Mouse (Mus musculus): ENCODE measurements at regions not wholly inside any gene's neighbourhood (a gene's known extent, or its start where the extent isn't known, plus 50 kb on each side); places are given as distances from the start of the nearest gene placed in this dataset.

DNA sequence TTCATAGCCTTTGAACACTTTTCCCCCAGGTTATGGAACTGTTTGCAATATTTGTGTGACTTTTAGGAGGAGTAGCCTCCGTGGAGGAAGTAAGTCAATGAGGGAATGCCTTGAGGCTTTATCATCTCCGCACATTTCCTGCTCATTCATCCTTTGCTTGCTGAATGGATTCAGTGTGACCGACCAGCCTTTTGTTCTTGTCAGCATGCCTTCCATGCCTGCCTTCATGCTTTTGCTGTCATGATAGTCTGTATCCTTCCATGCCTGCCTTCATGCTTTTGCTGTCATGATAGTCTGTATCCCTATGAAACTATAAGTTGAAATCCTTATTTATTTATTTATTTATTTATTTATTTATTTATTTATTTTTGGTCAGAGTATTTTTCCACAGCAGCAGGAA, 87.8 kb upstream of the Rorb start:
- 68% methylated on average over 3 of the region's 3 CpGs for WGBS
- ATAC-seq: no peak
- Histone ChIP-seq H3K4me1 (replicated peaks) (no peaks in the 10 kb centered on the region), H3K4me3 (replicated peaks) (no peak overlapping the region), H3K9ac (no peak overlapping the region), H3K9me3 (no peaks in the 10 kb centered on the region), H3K36me3 (no peaks in the 10 kb centered on the region), H3K27me3 (replicated peaks) (no peaks in the 10 kb centered on the region), H3K27ac (no peak overlapping the region), H3K4me2 (replicated peaks) (no peak overlapping the region)

GRCm38 (mm10) chr19:19194728-19195127, 83.7 kb upstream of the Rorb start:
- WGBS: 33% methylated on average over 10 of the region's 10 CpGs
- no peak overlapping the region for H3K9ac ChIP-seq
- H3K36me3 ChIP-seq: no peaks in the 10 kb centered on the region
- peak overlapping the region; percentile 30 for H3K4me2 ChIP-seq (replicated peaks)
- H3K27ac ChIP-seq: no peak overlapping the region
- H3K9me3 ChIP-seq: no peaks in the 10 kb centered on the region
- H3K27me3 ChIP-seq (replicated peaks): no peaks in the 10 kb centered on the region
- no peak overlapping the region for H3K4me3 ChIP-seq (replicated peaks)
- H3K4me1 ChIP-seq (replicated peaks): no peaks in the 10 kb centered on the region
- ATAC-seq: peak; percentile 97

GRCm38 (mm10) chr19:19194306-19194705, 83.3 kb upstream of the Rorb start:
- ATAC-seq: peak; percentile 57
- Histone ChIP-seq H3K27me3 (replicated peaks) (no peaks in the 10 kb centered on the region), H3K4me1 (replicated peaks) (no peaks in the 10 kb centered on the region), H3K27ac (no peak overlapping the region), H3K4me3 (replicated peaks) (no peak overlapping the region), H3K9ac (no peak overlapping the region), H3K36me3 (no peaks in the 10 kb centered on the region), H3K4me2 (replicated peaks) (peak overlapping the region; percentile 30), H3K9me3 (no peaks in the 10 kb centered on the region)
- WGBS: 57% methylated on average over 5 of the region's 5 CpGs

GRCm38 (mm10) chr19:19172767-19173166, 61.8 kb upstream of the Rorb start:
- no peaks in the 10 kb centered on the region for H3K27me3 ChIP-seq (replicated peaks)
- H3K9me3 ChIP-seq: no peaks in the 10 kb centered on the region
- no peak overlapping the region for H3K9ac ChIP-seq

DNA sequence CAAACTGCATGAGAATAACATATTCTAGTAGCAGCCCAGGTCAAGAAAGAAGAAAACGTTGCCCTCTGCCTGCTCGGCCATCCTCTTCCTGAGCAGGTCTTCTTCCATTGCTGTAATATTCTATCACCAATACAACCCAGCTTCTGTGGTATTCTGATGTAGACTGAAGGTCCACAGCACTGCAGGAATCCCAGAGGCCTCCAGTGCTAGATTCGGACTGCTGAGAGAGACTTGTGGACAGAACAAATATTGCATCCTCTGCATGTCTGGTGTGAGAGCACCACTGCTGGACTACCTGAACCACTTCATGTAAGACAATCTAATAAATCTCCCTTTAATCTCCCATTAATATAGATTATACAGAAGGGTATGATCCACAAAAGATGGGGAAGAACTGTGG, 59.8 kb upstream of the Rorb start:
- Histone ChIP-seq H3K27me3 (replicated peaks) (no peaks in the 10 kb centered on the region), H3K36me3 (no peaks in the 10 kb centered on the region), H3K4me2 (replicated peaks) (no peak overlapping the region), H3K9me3 (no peaks in the 10 kb centered on the region), H3K9ac (no peak overlapping the region), H3K4me1 (replicated peaks) (no peaks in the 10 kb centered on the region), H3K27ac (no peak overlapping the region), H3K4me3 (replicated peaks) (no peak overlapping the region)
- ATAC-seq: no peak
- WGBS: 78% methylated on average over 3 of the region's 3 CpGs

More at GRCm38 (mm10) chr19:19172767-19173166, 61.8 kb upstream of the Rorb start:
- ATAC-seq: no peak
- no peaks in the 10 kb centered on the region for H3K36me3 ChIP-seq
- H3K4me2 ChIP-seq (replicated peaks): no peak overlapping the region
- WGBS: 76% methylated on average over 1 of the region's 1 CpGs
- H3K4me1 ChIP-seq (replicated peaks): no peaks in the 10 kb centered on the region
- no peak overlapping the region for H3K4me3 ChIP-seq (replicated peaks)
- H3K27ac ChIP-seq: no peak overlapping the region
